Mouse (Mus musculus): ENCODE data around the gene Arl15. TPM values are rescaled to one million over a fixed set of nuclear protein-coding genes. Genes with fewer than 3 reads are reported as not detected.

Arl15 gene
- polyA plus RNA-seq, 1 experiment from 2014 or later, result 11.8 TPM

- no peaks in the 10 kb centered on the region for H3K36me3 ChIP-seq (ENCODE audit: insufficient read depth)
- DNase-seq (peak; percentile 41), ATAC-seq (ENCODE audit: insufficient read depth) (no peak)
- H3K4me3 ChIP-seq (ENCODE audit: low read depth, low read length), result no peak overlapping the region
- H3K4me1 ChIP-seq (ENCODE audit: insufficient read depth), result no peaks in the 10 kb centered on the region
- H3K27ac ChIP-seq (ENCODE audit: low read depth), result no peak overlapping the region
- no peak for TF ChIP-seq CTCF (IDR thresholded peaks at IDR 0.05; ENCODE audit: low read depth)
- no peaks in the 10 kb centered on the region for H3K9me3 ChIP-seq (ENCODE audit: low read depth, low read length)
- H3K4me2 ChIP-seq, result no peak overlapping the region
- 43% methylated on average over 10 of the region's 10 CpGs for WGBS
- no peaks in the 10 kb centered on the region for H3K27me3 ChIP-seq (ENCODE audit: insufficient read depth, low read length)
- H3K9ac ChIP-seq, result no peak overlapping the region
These were observed 69.4 kb downstream of the Arl15 start for GRCm38 (mm10) chr13:113863688-113864087.

DNA sequence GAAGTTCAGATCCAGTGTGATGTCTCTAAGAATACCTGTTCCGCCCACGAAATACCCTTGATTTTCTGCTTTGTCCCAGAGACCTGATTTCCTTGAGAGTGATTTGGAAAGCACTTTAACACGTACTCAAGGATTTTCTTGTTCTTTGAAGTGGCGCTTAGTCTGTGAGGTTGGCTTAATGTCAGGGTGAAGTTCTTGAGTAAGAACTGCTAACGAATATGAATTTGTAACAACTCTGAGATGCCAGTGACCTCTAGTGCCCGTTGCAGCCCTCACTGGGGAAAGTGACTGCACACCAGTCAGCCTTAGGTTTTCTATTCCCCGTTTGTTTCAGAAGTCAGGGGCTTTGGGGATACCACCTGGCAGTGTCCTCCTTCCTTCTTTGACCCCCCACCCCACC lies 70.0 kb downstream of the Arl15 start:
- 46% methylated on average over 7 of the region's 7 CpGs for WGBS
- 0 out of 2 replicates have a peak, but pooled peaks have one; percentile 19 for TF ChIP-seq CTCF (IDR thresholded peaks at IDR 0.05; ENCODE audit: low read depth)
- no peak overlapping the region for H3K27ac ChIP-seq (ENCODE audit: low read depth)
- peak; percentile 51 for DNase-seq
- H3K27me3 ChIP-seq (ENCODE audit: insufficient read depth, low read length), result no peaks in the 10 kb centered on the region
- no peak for ATAC-seq (ENCODE audit: insufficient read depth)
- H3K4me3 ChIP-seq (ENCODE audit: low read depth, low read length), result no peak overlapping the region
- H3K4me2 ChIP-seq, result no peak overlapping the region
- H3K4me1 ChIP-seq (ENCODE audit: insufficient read depth), result no peaks in the 10 kb centered on the region
- no peak overlapping the region for H3K9ac ChIP-seq
- H3K36me3 ChIP-seq (ENCODE audit: insufficient read depth), result no peaks in the 10 kb centered on the region
- H3K9me3 ChIP-seq (ENCODE audit: low read depth, low read length), result no peaks in the 10 kb centered on the region

- Histone ChIP-seq H3K9ac (no peak overlapping the region), H3K4me3 (ENCODE audit: low read depth, low read length) (no peak overlapping the region), H3K9me3 (ENCODE audit: low read depth, low read length) (no peaks in the 10 kb centered on the region), H3K4me2 (no peak overlapping the region), H3K36me3 (ENCODE audit: insufficient read depth) (no peaks in the 10 kb centered on the region), H3K27ac (ENCODE audit: low read depth) (no peak overlapping the region), H3K27me3 (ENCODE audit: insufficient read depth, low read length) (no peaks in the 10 kb centered on the region), H3K4me1 (ENCODE audit: insufficient read depth) (no peaks in the 10 kb centered on the region)
- ATAC-seq (ENCODE audit: insufficient read depth) (peak; percentile 31; the same call in 1 of the 2 replicates), DNase-seq (peak; percentile 86)
- 57% methylated on average over 1 of the region's 1 CpGs for WGBS
- peak; percentile 87 for TF ChIP-seq CTCF (IDR thresholded peaks at IDR 0.05; ENCODE audit: low read depth)
These were observed 70.6 kb downstream of the Arl15 start for GRCm38 (mm10) chr13:113864893-113865292.

- Histone ChIP-seq H3K36me3 (ENCODE audit: insufficient read depth) (no peaks in the 10 kb centered on the region), H3K4me2 (no peak overlapping the region), H3K9ac (no peak overlapping the region), H3K27me3 (ENCODE audit: insufficient read depth, low read length) (no peaks in the 10 kb centered on the region), H3K9me3 (ENCODE audit: low read depth, low read length) (no peaks in the 10 kb centered on the region), H3K4me1 (ENCODE audit: insufficient read depth) (no peaks in the 10 kb centered on the region), H3K4me3 (ENCODE audit: low read depth, low read length) (no peak overlapping the region), H3K27ac (ENCODE audit: low read depth) (no peak overlapping the region)
- TF ChIP-seq CTCF (IDR thresholded peaks at IDR 0.05; ENCODE audit: low read depth), result no peak
- ATAC-seq (ENCODE audit: insufficient read depth), result no peak
- WGBS, result 61% methylated on average over 6 of the region's 6 CpGs
- no peak for DNase-seq
These were observed 71.1 kb downstream of the Arl15 start for GRCm38 (mm10) chr13:113865378-113865777.

DNA sequence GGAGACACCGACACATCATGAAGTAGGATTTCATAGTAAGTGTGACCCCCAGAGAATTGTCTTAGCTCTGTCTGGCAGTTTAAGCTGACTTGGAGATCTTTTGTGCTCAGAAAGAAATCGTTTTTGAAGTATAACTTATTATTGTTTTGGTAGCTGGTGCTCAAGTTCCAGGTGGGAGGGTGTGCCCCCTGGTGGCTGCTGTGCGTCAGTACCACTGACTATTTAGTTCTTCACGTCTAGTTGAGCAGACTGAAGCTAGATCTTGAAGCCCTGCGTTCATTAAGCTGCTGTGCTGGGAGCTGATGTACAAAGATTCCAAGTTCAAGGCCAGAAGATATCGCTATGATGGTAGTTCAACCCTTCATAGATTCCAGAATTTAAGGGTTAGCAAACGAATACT lies 71.5 kb downstream of the Arl15 start:
- Histone ChIP-seq H3K9ac (no peak overlapping the region), H3K36me3 (ENCODE audit: insufficient read depth) (no peaks in the 10 kb centered on the region)
- 39% methylated on average over 7 of the region's 7 CpGs for WGBS

GRCm38 (mm10) chr13:113867736-113868135 lies 73.4 kb downstream of the Arl15 start:
- no peaks in the 10 kb centered on the region for H3K36me3 ChIP-seq (ENCODE audit: insufficient read depth)
- H3K4me1 ChIP-seq (ENCODE audit: insufficient read depth), result no peaks in the 10 kb centered on the region
- no peak for ATAC-seq (ENCODE audit: insufficient read depth)
- H3K9ac ChIP-seq, result no peak overlapping the region
- no peak overlapping the region for H3K4me3 ChIP-seq (ENCODE audit: low read depth, low read length)
- H3K9me3 ChIP-seq (ENCODE audit: low read depth, low read length), result no peaks in the 10 kb centered on the region
- no peaks in the 10 kb centered on the region for H3K27me3 ChIP-seq (ENCODE audit: insufficient read depth, low read length)
- TF ChIP-seq CTCF (IDR thresholded peaks at IDR 0.05; ENCODE audit: low read depth), result peak; percentile 38
- H3K27ac ChIP-seq (ENCODE audit: low read depth), result no peak overlapping the region
- no peak overlapping the region for H3K4me2 ChIP-seq
- WGBS, result 84% methylated on average over 2 of the region's 2 CpGs
- DNase-seq, result no peak

More for the DNA sequence above, 71.5 kb downstream of the Arl15 start:
- peak; percentile 87 for TF ChIP-seq CTCF (IDR thresholded peaks at IDR 0.05; ENCODE audit: low read depth)
- Histone ChIP-seq H3K4me2 (no peak overlapping the region), H3K9me3 (ENCODE audit: low read depth, low read length) (no peaks in the 10 kb centered on the region), H3K4me1 (ENCODE audit: insufficient read depth) (no peaks in the 10 kb centered on the region), H3K4me3 (ENCODE audit: low read depth, low read length) (no peak overlapping the region), H3K27ac (ENCODE audit: low read depth) (no peak overlapping the region), H3K27me3 (ENCODE audit: insufficient read depth, low read length) (no peaks in the 10 kb centered on the region)
- DNase-seq (peak; percentile 80), ATAC-seq (ENCODE audit: insufficient read depth) (no peak)

DNA sequence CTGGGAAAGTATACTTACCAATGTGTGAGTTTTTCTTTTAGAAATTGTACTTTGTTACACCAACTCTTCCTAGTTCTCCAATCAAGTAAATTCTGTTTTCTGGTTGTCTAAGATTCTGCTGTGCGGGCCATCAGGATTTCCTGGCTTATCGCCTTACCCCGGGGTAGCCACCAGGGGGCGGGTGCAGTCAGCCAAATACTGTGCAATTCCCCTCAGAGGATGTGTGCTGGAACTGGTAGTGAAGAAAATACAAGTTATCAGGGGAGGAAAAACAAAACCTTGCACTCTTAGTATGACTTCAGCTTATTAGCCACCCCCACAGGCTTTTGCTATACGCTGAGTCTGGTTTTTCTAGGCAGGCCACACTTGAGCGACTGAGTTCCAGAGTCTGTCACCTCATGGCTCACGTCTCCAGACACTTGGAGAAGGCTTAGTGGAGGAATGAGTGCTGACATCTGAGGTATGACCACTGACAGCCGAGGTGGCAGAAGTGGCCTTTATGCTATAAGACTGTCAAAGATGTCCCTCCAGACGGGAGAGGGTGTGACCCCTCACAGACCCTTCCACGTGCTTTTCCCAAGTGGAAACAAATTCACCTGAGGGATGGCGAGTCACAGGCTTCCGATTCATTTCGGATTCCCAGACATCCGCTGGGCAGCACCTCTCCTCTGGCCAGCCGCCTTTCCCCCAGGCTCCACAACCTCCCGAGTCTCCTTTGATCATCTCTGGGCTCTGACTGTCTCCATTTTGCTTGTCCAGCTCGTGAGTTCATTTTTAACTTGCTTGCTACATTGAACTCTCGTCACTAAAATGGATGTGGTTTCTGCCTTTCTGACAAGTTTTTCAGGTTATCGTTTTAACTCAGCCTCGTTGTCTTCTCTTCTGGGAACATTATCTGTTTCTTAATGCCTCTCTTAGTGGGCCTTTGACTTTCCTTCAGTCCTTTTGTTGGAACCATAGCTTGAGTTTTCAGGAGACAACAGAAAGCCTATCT lies 75.2 kb downstream of the Arl15 start:
- peak; percentile 83 for TF ChIP-seq CTCF (IDR thresholded peaks at IDR 0.05; ENCODE audit: low read depth)
- no peaks in the 10 kb centered on the region for H3K9me3 ChIP-seq (ENCODE audit: low read depth, low read length)
- peak; percentile 75 for DNase-seq
- no peaks in the 10 kb centered on the region for H3K36me3 ChIP-seq (ENCODE audit: insufficient read depth)
- H3K4me1 ChIP-seq (ENCODE audit: insufficient read depth), result no peaks in the 10 kb centered on the region
- no peak overlapping the region for H3K9ac ChIP-seq
- 36% methylated on average over 20 of the region's 20 CpGs for WGBS
- no peak overlapping the region for H3K4me2 ChIP-seq
- no peak overlapping the region for H3K4me3 ChIP-seq (ENCODE audit: low read depth, low read length)
- ATAC-seq (ENCODE audit: insufficient read depth), result peak; percentile 53; the same call in 1 of the 2 replicates
- no peak overlapping the region; the same call in 1 of the 2 replicates for H3K27ac ChIP-seq (ENCODE audit: low read depth)
- no peaks in the 10 kb centered on the region for H3K27me3 ChIP-seq (ENCODE audit: insufficient read depth, low read length)
